Mouse (Mus musculus) heart, embryonic 13.5 days (tissue): ENCODE data around the gene Lamtor1. TPM values are rescaled to one million over a fixed set of nuclear protein-coding genes. Genes with fewer than 3 reads are reported as not detected.
A peak's percentile ranks its signal among the peaks of the same experiment; 100 is the strongest.

Source experiments
- ATAC-seq: fragments of 200-750 bp; cut with Nextera tagmentation; 2 replicates; pipeline ENCODE4 v1.8.0; 2017; ENCODE audit warnings: moderate TSS enrichment; ENCODE audit not compliant: insufficient number of reproducible peaks, low FRiP score, low TSS enrichment; ENCODE audit errors: extremely low read depth
- H3K27ac ChIP-seq: fragments of 300-500 bp; sonication (generic); replicated peaks from 2 replicates; pipeline ENCODE4 v1.5.1; 2015; ENCODE audit warnings: moderate library complexity, mild to moderate bottlenecking, inconsistent platforms
- H3K27me3 ChIP-seq: fragments of 300-500 bp; sonication (generic); replicated peaks from 2 replicates; pipeline ENCODE4 v1.6.1; 2015; ENCODE audit warnings: mild to moderate bottlenecking, inconsistent platforms
- H3K36me3 ChIP-seq: fragments of 300-500 bp; sonication (generic); 2 replicates; pipeline ENCODE4 v1.6.1; 2015; ENCODE audit warnings: mild to moderate bottlenecking, inconsistent platforms
- H3K4me1 ChIP-seq: fragments of 300-500 bp; sonication (generic); 2 replicates; pipeline ENCODE4 v1.6.1; 2015; ENCODE audit warnings: inconsistent platforms
- H3K4me2 ChIP-seq: fragments of 300-500 bp; sonication (generic); 2 replicates; pipeline ENCODE4 v1.6.1; 2015; ENCODE audit warnings: inconsistent platforms, mild to moderate bottlenecking, moderate library complexity
- H3K4me3 ChIP-seq: fragments of 300-500 bp; sonication (generic); 2 replicates; pipeline ENCODE4 v1.5.1; 2015; ENCODE audit warnings: moderate library complexity, mild to moderate bottlenecking, inconsistent platforms
- H3K9ac ChIP-seq: fragments of 300-500 bp; sonication (generic); 2 replicates; pipeline ENCODE4 v1.6.1; 2015; ENCODE audit warnings: inconsistent platforms, mild to moderate bottlenecking, moderate library complexity
- H3K9me3 ChIP-seq: fragments of 300-500 bp; sonication (generic); 2 replicates; pipeline ENCODE4 v1.6.1; 2016; ENCODE audit warnings: inconsistent platforms
- WGBS: fragments of 180-500 bp; shearing (Covaris S2); methylation state at CpG from one replicate; pipeline ENCODE4 v1.1.7; 2015; ENCODE audit warnings: mixed read lengths; 5-methylcytosine and 5-hydroxymethylcytosine counted together
- polyA plus RNA-seq: library from polyadenylated mRNA; unstranded; fragments of >200 nt; fragmentation: Nextera tagmentation; extraction: Ambion mirVana; gene quantifications from 2 replicates; pipeline ENCODE4 v1.2.1, GENCODE M21; 2015

Lamtor1 gene
- polyA plus RNA-seq, 1 experiment from 2014 or later, result 140 TPM

DNA sequence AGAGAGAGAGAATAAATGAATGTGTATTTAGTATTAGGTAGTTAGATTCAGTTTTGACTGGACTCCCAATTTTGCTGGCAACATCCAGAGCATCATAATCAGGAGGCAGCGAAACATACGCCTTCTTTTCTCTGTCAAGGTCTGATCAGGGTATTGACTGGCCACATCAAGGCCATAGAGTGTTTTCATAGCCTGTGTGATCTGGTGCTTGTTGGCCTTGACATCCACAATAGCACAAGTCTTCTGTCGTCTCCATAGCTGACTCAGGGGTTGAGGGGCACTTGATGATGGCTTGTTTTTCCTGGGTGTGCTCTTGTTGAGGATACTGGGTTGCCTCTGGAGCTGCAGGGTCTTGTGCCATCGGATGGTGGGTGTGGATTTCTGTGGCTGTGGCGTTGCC is 51.2 kb downstream of the Lamtor1 start:
- 90% methylated on average over 5 of the region's 5 CpGs for WGBS
- no peak overlapping the region for H3K27ac ChIP-seq
- H3K27me3 ChIP-seq, result no peaks in the 10 kb centered on the region
- no peak overlapping the region for H3K4me2 ChIP-seq
- H3K9ac ChIP-seq, result no peak overlapping the region
- no peak for ATAC-seq
- H3K4me1 ChIP-seq, result peaks cover 12% of the 10 kb centered on the region
- H3K9me3 ChIP-seq, result no peaks in the 10 kb centered on the region
- H3K4me3 ChIP-seq, result no peak overlapping the region
- H3K36me3 ChIP-seq, result no peaks in the 10 kb centered on the region

DNA sequence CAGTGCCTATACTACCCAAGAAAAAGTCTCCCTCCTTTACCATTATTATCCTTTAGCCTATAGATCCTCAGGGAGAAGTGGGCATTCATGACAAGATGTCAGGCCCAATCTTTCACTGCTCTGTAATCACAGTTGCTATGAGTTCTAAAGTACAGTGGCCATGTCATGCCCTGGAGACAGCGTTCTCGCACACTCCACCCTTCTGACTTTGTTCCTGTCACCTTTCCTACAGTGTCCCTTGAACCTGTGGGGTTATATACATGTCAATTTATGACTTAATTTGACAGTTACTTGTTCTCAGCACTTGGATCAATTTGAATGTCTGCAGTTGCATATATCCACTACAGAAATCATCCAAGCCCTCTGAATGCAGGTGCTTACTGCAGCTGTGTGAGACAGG is 57.1 kb downstream of the Lamtor1 start:
- no peak overlapping the region for H3K9ac ChIP-seq
- 90% methylated on average over 2 of the region's 2 CpGs for WGBS

DNA sequence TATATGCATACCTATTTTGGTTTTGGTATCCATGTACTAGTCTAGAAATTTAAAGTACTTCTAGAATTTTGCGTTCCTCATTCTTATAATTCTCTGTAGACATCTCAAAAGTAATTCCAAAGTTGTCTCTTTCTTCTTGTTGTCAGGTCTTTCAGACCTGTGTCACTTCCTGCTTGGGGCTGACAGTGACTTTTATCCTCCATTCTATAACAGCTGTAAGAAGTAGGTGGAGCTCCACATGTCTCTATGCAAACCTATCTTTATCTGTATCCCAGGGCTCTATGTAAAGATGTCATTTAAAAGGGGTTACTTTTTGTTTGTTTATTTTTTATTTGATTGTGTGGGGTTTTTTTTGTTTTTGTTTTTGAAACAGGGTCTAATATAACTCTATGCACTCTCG is 57.9 kb downstream of the Lamtor1 start:
- Histone ChIP-seq H3K27ac (no peak overlapping the region), H3K9me3 (no peaks in the 10 kb centered on the region), H3K9ac (no peak overlapping the region), H3K36me3 (no peaks in the 10 kb centered on the region), H3K4me3 (no peak overlapping the region), H3K27me3 (no peaks in the 10 kb centered on the region), H3K4me2 (no peak overlapping the region), H3K4me1 (peaks cover 42% of the 10 kb centered on the region)
- 91% methylated on average over 2 of the region's 2 CpGs for WGBS
- no peak for ATAC-seq

More for the DNA sequence above, 57.1 kb downstream of the Lamtor1 start:
- Histone ChIP-seq H3K4me1 (peaks cover 34% of the 10 kb centered on the region), H3K4me3 (no peak overlapping the region), H3K9me3 (no peaks in the 10 kb centered on the region), H3K27me3 (no peaks in the 10 kb centered on the region), H3K27ac (no peak overlapping the region), H3K4me2 (no peak overlapping the region), H3K36me3 (no peaks in the 10 kb centered on the region)
- ATAC-seq, result no peak

DNA sequence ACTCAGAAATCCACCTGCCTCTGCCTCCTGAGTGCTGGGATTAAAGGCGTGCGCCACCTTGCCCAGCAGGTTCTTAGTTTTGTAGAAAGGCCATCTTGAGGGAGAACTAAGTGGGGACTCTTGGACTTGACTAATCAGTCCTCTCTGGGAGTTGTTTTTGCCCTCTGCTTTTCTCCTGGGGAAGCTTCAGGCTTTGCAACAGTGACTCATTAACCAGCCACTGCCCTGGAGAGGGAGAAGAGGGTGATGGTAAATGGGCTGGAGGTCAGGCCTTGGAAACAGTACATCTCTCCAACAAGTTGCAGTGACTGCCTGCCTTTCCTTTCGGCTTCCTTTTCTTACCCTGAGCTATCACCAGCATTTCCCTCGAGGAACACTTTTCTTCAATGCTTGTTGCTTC is 58.8 kb downstream of the Lamtor1 start:
- Histone ChIP-seq H3K27me3 (no peaks in the 10 kb centered on the region), H3K9ac (0 out of 2 replicates have a peak overlapping the region, but pooled peaks have one; percentile 14), H3K4me2 (no peak overlapping the region), H3K27ac (no peak overlapping the region), H3K36me3 (no peaks in the 10 kb centered on the region), H3K9me3 (no peaks in the 10 kb centered on the region), H3K4me3 (no peak overlapping the region), H3K4me1 (peaks cover 50% of the 10 kb centered on the region)
- no peak for ATAC-seq
- WGBS, result 84% methylated on average over 4 of the region's 4 CpGs

DNA sequence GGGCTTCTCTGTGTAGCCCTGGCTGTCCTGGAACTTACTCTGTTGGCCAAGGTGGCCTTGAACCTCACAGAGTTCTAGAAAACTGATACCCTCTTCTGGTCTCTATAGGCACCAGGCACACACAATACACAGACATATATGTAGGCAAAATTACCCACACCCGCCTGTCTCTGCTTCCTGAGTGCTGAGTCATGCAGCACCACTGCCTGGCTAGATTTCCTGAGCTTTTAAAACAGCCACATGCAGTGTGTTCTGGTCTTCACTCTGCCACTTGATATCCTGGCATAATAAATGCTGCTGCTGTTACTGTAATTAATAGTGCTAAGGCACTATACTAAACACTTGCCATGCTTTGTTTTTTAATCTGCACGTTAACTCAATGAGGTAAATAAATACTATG is 59.9 kb downstream of the Lamtor1 start:
- no peaks in the 10 kb centered on the region for H3K27me3 ChIP-seq
- H3K9ac ChIP-seq, result no peak overlapping the region
- WGBS, result 49% methylated on average over 2 of the region's 2 CpGs
- H3K4me2 ChIP-seq, result no peak overlapping the region
- H3K9me3 ChIP-seq, result no peaks in the 10 kb centered on the region
- no peak overlapping the region for H3K4me3 ChIP-seq
- ATAC-seq, result no peak
- H3K4me1 ChIP-seq, result peaks cover 46% of the 10 kb centered on the region
- H3K36me3 ChIP-seq, result no peaks in the 10 kb centered on the region
- no peak overlapping the region for H3K27ac ChIP-seq

DNA sequence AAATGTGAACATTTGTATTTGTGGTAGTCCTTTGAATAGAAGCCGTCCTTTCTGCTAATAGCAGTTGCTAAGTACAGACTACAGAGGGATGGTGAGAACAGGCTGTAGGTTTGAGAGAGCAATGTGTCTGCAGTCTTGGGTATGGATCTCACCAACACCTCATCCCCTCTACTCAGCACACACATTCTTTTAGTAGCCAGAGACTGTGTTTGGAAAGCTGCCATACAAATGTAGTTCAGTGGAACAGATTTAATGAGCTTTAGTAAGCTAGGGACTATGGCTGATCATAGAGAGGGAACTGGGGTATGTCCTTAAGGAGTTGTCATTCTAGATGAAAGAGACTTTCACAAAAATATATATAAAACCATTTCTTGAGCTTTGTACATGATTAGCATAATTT is 61.6 kb downstream of the Lamtor1 start:
- no peaks in the 10 kb centered on the region for H3K9me3 ChIP-seq
- H3K9ac ChIP-seq, result no peak overlapping the region
- peak overlapping the region; percentile 67 for H3K27ac ChIP-seq
- no peak overlapping the region for H3K4me2 ChIP-seq
- H3K27me3 ChIP-seq, result no peaks in the 10 kb centered on the region
- H3K4me1 ChIP-seq, result peaks cover 57% of the 10 kb centered on the region
- ATAC-seq, result no peak
- 49% methylated on average over 1 of the region's 1 CpGs for WGBS
- no peaks in the 10 kb centered on the region for H3K36me3 ChIP-seq
- H3K4me3 ChIP-seq, result no peak overlapping the region

DNA sequence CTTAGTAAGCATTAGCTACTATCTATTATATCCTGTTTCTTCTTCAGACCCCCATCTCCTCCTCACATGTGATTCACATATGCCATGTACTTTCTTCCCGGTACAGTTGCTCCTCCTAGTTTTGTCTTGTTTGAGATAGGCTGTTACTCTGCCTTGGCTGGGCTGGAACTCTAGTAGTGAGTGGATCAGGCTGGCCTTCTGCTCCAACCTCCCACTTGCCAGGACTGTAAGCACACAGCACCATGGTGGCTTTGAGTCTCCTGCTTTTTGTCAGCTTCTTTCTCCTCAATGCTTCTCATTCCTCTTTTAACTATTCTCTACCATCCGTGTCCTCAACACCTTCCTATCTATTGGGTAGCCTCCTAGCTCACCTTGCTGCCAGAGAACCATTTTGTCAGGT is 63.0 kb downstream of the Lamtor1 start:
- no peak for ATAC-seq
- H3K4me1 ChIP-seq, result peaks cover 72% of the 10 kb centered on the region
- no peaks in the 10 kb centered on the region for H3K9me3 ChIP-seq
- 56% methylated on average over 2 of the region's 2 CpGs for WGBS
- H3K36me3 ChIP-seq, result no peaks in the 10 kb centered on the region
- peak overlapping the region; percentile 100 for H3K27ac ChIP-seq
- H3K9ac ChIP-seq, result peak overlapping the region; percentile 94
- H3K4me2 ChIP-seq, result peak overlapping the region; percentile 91
- H3K4me3 ChIP-seq, result no peak overlapping the region
- H3K27me3 ChIP-seq, result no peaks in the 10 kb centered on the region

DNA sequence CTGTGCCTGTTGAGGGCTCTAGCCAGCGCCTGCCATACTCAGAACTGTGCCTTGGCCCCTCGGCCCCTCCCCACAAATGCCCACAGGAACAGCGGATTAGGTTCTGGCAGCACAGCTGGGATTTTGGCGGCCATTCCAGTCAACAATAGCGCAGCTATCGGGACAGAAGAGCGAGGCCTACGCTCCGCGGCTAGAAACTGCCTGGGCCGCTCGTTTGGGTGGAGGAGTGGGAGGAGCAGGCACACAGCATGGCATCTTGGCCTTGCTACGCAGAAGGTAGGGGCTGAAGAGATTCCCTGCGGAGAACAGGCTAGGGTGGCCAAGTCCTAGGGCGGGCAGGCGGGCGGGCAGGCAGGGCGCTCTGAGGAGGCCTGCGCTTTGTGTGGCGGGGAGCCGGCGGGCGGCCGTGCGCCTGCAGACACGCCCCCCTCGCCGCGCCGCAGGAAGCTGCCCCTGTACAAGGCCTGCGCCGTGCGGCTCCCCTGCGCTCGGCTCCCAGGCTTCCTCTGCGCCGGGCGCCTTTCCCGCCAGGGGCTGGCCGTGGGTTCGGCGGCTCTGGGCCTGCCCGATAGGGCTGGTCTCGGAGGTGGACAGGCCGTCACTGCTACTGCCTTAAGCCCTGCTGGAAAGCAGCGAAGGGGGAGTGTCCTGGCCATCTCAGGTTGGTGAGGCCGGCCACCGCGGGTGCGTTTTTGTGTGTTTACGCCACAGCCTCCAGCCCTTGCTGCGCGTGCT is 64.2 kb downstream of the Lamtor1 start:
- Histone ChIP-seq H3K4me2 (peak overlapping the region; percentile 91), H3K9me3 (no peaks in the 10 kb centered on the region), H3K27me3 (no peaks in the 10 kb centered on the region), H3K4me1 (peaks cover 83% of the 10 kb centered on the region), H3K9ac (peak overlapping the region; percentile 94), H3K36me3 (no peaks in the 10 kb centered on the region), H3K27ac (peak overlapping the region; percentile 100), H3K4me3 (peak overlapping the region; percentile 75)
- peak; percentile 74 for ATAC-seq
- 1% methylated on average over 47 of the region's 53 CpGs for whole genome bisulfite sequencing

DNA sequence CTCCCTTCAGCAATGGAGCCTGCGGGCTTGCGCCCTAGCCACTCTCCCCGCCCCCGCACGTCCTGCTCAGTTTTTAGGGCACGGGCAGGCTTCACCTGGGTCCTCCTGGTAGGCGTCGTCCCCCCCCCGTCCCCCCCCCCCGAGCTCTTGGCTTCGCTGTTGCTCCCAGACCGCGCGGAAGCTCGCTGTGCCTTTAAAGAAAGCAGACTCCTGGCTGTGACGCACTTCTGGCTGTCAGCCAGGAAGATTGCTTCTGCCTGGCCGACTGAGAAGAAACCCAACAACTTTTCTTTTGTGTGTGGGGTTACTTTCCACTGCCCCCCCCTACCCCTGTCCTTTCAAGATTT is 64.7 kb downstream of the Lamtor1 start:
- Histone ChIP-seq H3K9ac (peak overlapping the region; percentile 94), H3K4me1 (peaks cover 83% of the 10 kb centered on the region), H3K27me3 (no peaks in the 10 kb centered on the region), H3K9me3 (no peaks in the 10 kb centered on the region), H3K36me3 (no peaks in the 10 kb centered on the region), H3K4me3 (peak overlapping the region; percentile 75), H3K27ac (peak overlapping the region; percentile 100), H3K4me2 (peak overlapping the region; percentile 91)
- peak; percentile 58; the same call in 1 of the 2 replicates for ATAC-seq
- 2% methylated on average over 10 of the region's 17 CpGs for WGBS

DNA sequence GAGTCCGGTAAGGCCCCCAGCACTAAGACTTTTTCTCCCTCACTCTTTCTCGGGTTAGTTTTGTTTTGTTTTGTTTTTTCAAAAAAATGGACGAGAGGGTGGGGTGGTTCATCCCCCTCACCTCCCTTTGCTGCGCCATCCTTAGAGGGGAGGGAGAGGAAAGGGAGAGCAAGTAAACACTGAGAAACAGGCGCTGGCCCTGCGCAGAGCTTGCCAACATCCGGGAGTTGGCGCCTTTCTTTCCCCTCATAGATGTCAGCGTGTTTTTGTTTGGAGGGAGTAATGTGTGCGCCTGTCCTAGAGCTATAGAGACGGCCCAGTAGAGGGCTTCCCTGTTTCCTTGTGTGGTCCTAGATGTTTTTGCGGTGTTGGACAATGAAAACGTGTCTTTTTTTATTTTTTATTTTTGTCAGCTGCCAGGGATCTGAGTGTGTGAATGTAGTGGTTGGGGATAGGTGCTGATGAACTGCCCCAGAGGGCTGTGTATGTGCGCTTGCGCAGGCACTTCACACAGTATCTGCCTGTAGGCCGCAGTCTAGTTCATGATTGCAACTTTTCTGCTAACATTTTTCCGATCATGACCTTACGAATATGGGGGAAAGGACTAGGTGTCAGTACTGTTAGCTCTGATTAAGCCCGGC is 65.2 kb downstream of the Lamtor1 start:
- H3K27me3 ChIP-seq, result no peaks in the 10 kb centered on the region
- H3K9me3 ChIP-seq, result no peaks in the 10 kb centered on the region
- H3K9ac ChIP-seq, result peak overlapping the region; percentile 94
- peak overlapping the region; percentile 100 for H3K27ac ChIP-seq
- H3K36me3 ChIP-seq, result peaks cover 1% of the 10 kb centered on the region; the same call in 1 of the 2 replicates
- H3K4me2 ChIP-seq, result peak overlapping the region; percentile 91
- H3K4me3 ChIP-seq, result peak overlapping the region; percentile 75
- peak; percentile 50; the same call in 1 of the 2 replicates for ATAC-seq
- 3% methylated on average over 19 of the region's 19 CpGs for WGBS
- peaks cover 79% of the 10 kb centered on the region for H3K4me1 ChIP-seq

DNA sequence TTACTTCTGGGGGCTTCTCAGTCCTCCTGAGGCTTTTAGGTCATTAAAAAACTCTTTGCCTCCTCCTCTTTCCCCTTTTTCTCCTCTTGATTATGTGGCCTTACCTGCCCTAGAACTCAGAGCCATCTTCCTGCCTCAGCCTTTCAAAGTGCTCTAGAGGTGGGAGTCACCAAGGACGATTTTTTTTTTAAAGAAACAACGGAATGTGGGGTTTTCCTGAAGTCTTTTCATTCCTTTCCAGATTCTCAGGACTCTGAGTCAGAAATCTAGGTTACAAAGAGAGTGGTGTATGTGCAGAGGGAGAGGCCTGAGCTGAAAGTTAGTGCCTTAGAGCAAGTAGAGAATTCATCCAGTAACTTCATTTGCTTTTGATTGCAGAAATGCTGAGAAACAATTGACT is 66.0 kb downstream of the Lamtor1 start:
- no peaks in the 10 kb centered on the region for H3K9me3 ChIP-seq
- peak overlapping the region; percentile 94 for H3K9ac ChIP-seq
- H3K36me3 ChIP-seq, result peaks cover 8% of the 10 kb centered on the region
- no peak for ATAC-seq
- peaks cover 71% of the 10 kb centered on the region for H3K4me1 ChIP-seq
- WGBS, result 51% methylated on average over 2 of the region's 2 CpGs
- peak overlapping the region; percentile 100 for H3K27ac ChIP-seq
- peak overlapping the region; percentile 91 for H3K4me2 ChIP-seq
- peak overlapping the region; percentile 75 for H3K4me3 ChIP-seq
- H3K27me3 ChIP-seq, result no peaks in the 10 kb centered on the region

DNA sequence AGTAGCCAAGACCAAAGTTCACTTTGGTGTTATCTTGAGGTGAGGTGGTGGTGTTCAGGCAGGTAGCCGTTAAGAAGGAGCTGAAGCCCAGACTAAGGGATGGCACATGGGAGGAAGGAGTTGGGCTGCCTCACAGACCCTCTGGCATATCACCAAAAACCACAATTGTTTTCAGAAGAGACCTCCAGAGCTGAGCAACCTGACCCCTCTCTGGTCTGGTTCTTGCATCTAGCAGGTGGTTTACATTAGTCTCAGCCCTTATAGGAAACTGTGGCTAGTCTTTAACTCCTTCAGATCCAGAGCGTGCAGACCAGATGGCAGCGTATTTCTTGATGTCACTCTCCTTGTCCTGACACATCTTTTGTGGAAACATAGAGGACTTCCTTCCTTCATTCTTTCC is 68.0 kb downstream of the Lamtor1 start:
- Histone ChIP-seq H3K4me2 (no peak overlapping the region), H3K4me1 (peaks cover 51% of the 10 kb centered on the region)

More for the DNA sequence above, 68.0 kb downstream of the Lamtor1 start:
- H3K36me3 ChIP-seq, result peaks cover 17% of the 10 kb centered on the region
- no peak overlapping the region for H3K4me3 ChIP-seq
- H3K9ac ChIP-seq, result no peak overlapping the region
- ATAC-seq, result no peak
- H3K27ac ChIP-seq, result no peak overlapping the region
- 75% methylated on average over 3 of the region's 3 CpGs for WGBS
- no peaks in the 10 kb centered on the region for H3K27me3 ChIP-seq
- no peaks in the 10 kb centered on the region for H3K9me3 ChIP-seq
